Mouse (Mus musculus) embryonic fibroblast, embryonic 13.5 days (primary cell): ENCODE results near the gene BC005537.

Source experiments
- CTCF ChIP-seq: IDR thresholded peaks from 2 replicates; pipeline ENCODE4 v1.5.1; 2011; ENCODE audit warnings: mild to moderate bottlenecking, control low read depth, low read length, moderate library complexity, borderline replicate concordance; ENCODE audit not compliant: insufficient read depth
- POLR2A ChIP-seq: IDR thresholded peaks from 2 replicates; pipeline ENCODE4 v1.6.1; 2011; ENCODE audit warnings: low read depth, mild to moderate bottlenecking, control low read depth, low read length, moderate library complexity

GRCm38 (mm10) chr13:24831353-24832130, 30.1 kb downstream of the BC005537 start, which contains the start of the genes Acot13 and Tdp2:
- TF ChIP-seq POLR2A (peak; percentile 84), CTCF (no peak)
